Mouse (Mus musculus) ovary, postnatal 10 days (tissue): Measurements from ENCODE around the gene Plekhg6.

Source experiments
- DNase-seq: peaks from one replicate; pipeline ENCODE4 v3.0.0; 2022; ENCODE audit warnings: low spot score

The Plekhg6 gene

GRCm38 (mm10) chr6:125380372-125381360 lies at the start of gene Plekhg6:
TSS of gene Plekhg6 (minus strand) at chr6:125380793.
- no peak for DNase-seq

- DNase-seq, result no peak
These were observed 49.1 kb upstream of the Plekhg6 start for GRCm38 (mm10) chr6:125429741-125430140.

- DNase-seq, result peak; percentile 62
These were observed 46.1 kb upstream of the Plekhg6 start for GRCm38 (mm10) chr6:125426383-125427360.

- no peak for DNase-seq
These were observed 44.9 kb upstream of the Plekhg6 start for GRCm38 (mm10) chr6:125425205-125426090.

- no peak for DNase-seq
These were observed 43.6 kb upstream of the Plekhg6 start for GRCm38 (mm10) chr6:125424156-125424555.

GRCm38 (mm10) chr6:125423507-125423906 lies 42.9 kb upstream of the Plekhg6 start:
- no peak for DNase-seq

GRCm38 (mm10) chr6:125423099-125423498 lies 42.5 kb upstream of the Plekhg6 start:
- DNase-seq, result no peak

GRCm38 (mm10) chr6:125422051-125422822 lies 41.6 kb upstream of the Plekhg6 start:
- no peak for DNase-seq

- DNase-seq, result no peak
These were observed 40.0 kb upstream of the Plekhg6 start for GRCm38 (mm10) chr6:125420458-125421063.

- DNase-seq, result peak; percentile 66
These were observed 38.2 kb upstream of the Plekhg6 start for GRCm38 (mm10) chr6:125418744-125419143.

- DNase-seq, result no peak
These were observed 32.7 kb upstream of the Plekhg6 start for GRCm38 (mm10) chr6:125413326-125413725.

GRCm38 (mm10) chr6:125411661-125412060 lies 31.1 kb upstream of the Plekhg6 start:
- DNase-seq, result no peak

GRCm38 (mm10) chr6:125410995-125411547 lies 30.5 kb upstream of the Plekhg6 start:
- no peak for DNase-seq

- no peak for DNase-seq
These were observed 30.0 kb upstream of the Plekhg6 start for GRCm38 (mm10) chr6:125410551-125410950.

GRCm38 (mm10) chr6:125407657-125408056 lies 27.1 kb upstream of the Plekhg6 start:
- DNase-seq, result no peak

- DNase-seq, result no peak
These were observed 26.6 kb upstream of the Plekhg6 start for GRCm38 (mm10) chr6:125407224-125407623.

GRCm38 (mm10) chr6:125405461-125406382 lies 25.1 kb upstream of the Plekhg6 start:
- no peak for DNase-seq

GRCm38 (mm10) chr6:125389853-125390252 lies 9.3 kb upstream of the Plekhg6 start:
- no peak for DNase-seq

- DNase-seq, result no peak
These were observed 5.5 kb upstream of the Plekhg6 start for GRCm38 (mm10) chr6:125386080-125386479.
